Mouse (Mus musculus) fat pad, adult 2 months (tissue): Measurements from ENCODE around the gene Lkaaear1.

ENCODE experiments used
- DNase-seq: peaks from one replicate; pipeline ENCODE4 v3.0.0-alpha.2; 2011; ENCODE audit warnings: low read depth, low spot score; ENCODE audit errors: extremely low read depth

Lkaaear1 gene

GRCm38 (mm10) chr2:181684713-181685112 is 13.5 kb downstream of the Lkaaear1 start:
- DNase-seq, result no peak

- no peak for DNase-seq
These were observed 14.9 kb downstream of the Lkaaear1 start for GRCm38 (mm10) chr2:181683381-181683780.

DNA sequence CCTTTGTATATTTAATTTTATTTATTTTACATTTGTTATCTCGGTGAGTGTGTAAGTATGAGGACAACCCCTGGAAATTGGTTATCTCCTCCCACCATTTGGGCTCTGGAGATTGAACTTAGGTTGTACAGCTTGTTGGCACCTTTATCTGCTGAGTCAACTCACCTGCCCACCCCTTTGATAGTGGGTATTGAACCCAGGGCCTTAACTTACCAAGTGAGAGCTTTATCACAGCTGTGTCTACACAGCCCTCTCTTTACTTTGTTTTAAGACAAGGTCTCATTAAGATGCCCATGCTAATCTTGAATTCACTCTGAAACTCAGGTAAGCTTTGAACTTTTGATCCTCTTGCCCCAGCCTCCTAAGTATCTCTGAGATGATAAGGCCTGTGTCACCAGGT is 16.3 kb downstream of the Lkaaear1 start:
- no peak for DNase-seq

DNA sequence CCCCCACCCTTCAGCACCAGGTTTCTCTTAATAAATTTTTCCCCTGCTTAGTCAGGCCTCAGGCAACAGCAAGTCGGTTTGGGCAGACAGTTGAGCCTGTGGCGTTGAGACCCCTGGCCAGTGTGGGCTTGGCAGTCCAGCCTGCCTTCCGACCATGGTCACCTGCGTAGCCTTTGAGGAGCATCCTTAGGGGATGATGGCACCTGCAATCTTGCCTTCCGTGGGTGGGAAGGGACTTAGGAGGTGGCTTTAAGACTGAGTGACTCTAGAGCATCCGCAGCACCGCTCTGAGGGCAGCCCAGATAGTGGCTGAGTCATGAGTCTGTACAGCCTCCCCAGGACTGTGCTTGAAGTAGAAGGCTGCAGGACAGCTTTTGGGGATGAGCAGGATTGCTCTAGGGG is 17.5 kb downstream of the Lkaaear1 start:
- no peak for DNase-seq

DNA sequence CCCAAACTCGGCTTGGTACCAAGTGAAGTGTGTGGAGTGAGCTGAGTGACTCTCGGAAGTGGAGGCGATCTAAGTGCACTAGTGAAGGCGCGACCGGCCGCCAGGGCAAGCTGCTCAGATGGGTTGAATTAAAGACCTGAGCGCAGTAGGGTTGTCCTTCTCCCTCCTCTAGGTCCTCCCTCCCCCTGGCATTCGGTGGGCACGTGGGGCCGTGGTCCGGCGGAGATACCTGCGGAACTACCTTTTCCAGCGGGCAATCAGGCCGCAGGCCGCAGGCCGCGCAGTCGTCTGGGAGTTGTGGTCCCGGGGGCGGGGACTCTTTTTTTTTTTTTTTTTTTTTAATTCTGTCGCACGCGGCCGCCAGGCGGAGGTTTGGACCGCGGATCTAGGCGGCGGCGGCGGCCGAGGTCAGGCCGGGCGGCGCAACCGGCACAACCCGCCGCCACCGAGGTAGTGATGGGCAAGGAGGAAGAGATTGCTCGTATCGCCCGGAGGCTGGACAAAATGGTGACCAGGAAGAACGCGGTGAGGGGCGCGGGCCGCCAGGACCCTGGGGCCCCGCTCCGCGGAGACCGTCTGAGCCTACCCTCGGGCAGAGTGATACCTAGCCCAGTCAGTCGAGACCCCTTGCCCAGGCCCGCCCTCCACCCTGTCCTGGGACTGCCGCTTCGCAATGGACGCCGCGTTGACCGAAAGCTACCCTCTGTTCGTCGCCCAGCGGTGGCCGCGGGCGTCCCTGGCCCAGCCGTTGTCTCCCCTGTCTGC is 18.1 kb downstream of the Lkaaear1 start, which contains the start of gene Tcea2:
TSS of gene Tcea2 (plus strand) at position 360 of the 765 bp plus-strand sequence.
- no peak for DNase-seq

- DNase-seq, result no peak
These were observed 19.5 kb downstream of the Lkaaear1 start for GRCm38 (mm10) chr2:181678780-181679179.

DNA sequence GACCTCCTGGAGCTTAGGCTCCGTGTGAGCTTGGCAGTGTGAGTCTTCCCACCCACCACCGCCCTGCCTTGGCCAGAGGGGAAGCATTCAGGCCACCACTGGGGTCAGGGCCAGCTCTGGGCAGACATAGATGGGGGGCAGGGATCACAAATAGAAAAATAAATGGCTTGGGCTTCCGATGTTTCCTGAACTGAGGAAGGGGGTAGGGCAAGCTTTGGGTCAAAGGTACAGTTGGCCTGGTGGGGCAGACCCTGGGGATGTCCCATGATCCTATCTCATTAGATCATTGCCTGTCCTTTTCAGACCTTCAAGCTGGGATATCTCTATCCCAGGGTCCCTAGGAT is 20.5 kb downstream of the Lkaaear1 start:
- no peak for DNase-seq

DNA sequence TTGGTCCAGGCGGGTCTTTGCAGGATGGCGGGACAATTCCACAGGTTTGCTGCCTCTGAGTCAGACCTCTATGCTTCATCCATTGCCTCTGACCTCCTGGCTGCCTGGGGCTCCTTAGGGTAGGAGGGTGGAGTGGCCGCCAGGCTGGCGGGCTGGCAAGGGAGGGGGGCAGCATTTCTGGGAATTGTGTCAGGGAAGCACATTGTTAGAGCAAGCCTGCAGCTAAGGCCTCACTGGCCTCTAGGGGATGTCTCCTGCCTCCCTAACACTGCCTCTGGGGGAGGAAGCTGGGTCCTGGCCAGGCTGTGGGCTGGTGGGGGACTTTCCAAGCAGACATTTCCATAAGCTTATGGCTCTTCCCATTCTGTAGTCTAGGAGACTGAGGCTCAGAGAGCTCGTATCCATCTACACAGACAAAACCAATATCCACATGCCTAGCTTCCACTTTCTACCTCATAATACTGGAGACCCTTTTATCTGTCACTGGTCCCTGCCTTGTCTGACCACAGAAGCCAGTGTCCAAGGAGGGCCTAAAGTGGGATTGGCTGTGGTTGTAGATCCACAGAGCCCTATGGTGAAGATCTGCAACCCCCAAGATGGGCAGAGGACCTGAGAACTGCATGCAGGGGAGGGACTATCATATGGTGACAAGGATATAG is 21.0 kb downstream of the Lkaaear1 start:
- DNase-seq, result no peak

GRCm38 (mm10) chr2:181676424-181676823 is 21.8 kb downstream of the Lkaaear1 start:
- DNase-seq, result no peak

GRCm38 (mm10) chr2:181675454-181675853 is 22.8 kb downstream of the Lkaaear1 start:
- no peak for DNase-seq

GRCm38 (mm10) chr2:181674934-181675333 is 23.3 kb downstream of the Lkaaear1 start:
- DNase-seq, result no peak

- DNase-seq, result no peak
These were observed 24.7 kb downstream of the Lkaaear1 start for GRCm38 (mm10) chr2:181673501-181673900.

- DNase-seq, result no peak
These were observed 26.3 kb downstream of the Lkaaear1 start for GRCm38 (mm10) chr2:181671984-181672383.

DNA sequence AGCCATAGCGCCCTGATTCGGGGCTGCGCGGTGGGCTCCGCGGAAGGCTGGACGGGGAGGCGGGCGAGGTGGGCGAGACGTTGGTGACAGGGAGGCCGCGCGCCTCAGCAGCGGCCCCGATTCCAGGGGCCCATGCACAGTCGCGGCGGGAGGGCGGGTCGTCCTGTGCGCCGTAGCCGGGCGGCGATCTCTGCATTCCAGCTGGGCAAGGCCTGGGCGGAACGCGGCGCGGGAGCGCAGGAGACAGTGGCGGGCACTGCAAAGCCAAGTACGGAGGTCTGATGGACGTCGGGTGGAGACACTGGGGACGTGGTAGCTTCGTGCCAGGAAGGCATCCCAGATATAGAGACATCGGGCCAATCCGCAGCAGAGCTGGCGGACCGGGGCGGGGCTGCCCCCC is 26.9 kb downstream of the Lkaaear1 start, which contains the start of gene Sox18:
TSS of gene Sox18 (minus strand) at position 315 of the 400 bp plus-strand sequence.
- no peak for DNase-seq

GRCm38 (mm10) chr2:181670913-181671311 is 27.3 kb downstream of the Lkaaear1 start:
- DNase-seq, result no peak

DNA sequence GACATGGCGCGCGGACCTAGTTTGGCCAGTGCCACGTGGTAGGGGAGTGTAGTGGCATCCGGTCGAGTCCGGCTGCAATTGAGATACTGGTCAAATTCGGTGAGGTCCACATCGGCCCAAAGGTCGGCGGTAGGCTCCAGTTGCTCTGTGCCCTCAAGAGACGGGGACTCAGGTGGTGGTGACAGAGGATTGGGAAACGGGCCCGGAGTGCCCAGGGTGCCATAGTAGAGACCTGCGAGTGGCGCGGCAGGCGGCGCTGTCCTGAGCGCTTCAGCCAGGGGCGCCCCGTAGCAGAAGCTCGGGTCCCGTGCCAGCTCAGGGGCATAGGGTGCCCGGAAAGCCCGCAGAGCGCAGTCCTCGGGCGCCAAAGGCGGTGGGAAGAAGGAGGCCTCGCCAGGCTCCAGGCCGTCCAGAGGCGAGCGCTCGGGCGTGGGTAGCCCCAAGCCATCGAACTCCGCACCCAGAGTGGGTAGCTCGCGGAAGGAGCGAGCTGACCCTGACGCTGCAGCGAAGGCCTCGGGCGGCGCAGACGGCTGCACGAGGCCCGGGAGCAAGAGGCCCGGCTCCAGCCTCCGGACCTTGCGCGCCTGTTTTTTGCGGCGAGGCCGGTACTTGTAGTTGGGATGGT is 27.8 kb downstream of the Lkaaear1 start:
- DNase-seq, result no peak

- no peak for DNase-seq
These were observed 35.0 kb downstream of the Lkaaear1 start for GRCm38 (mm10) chr2:181663298-181663630.

DNA sequence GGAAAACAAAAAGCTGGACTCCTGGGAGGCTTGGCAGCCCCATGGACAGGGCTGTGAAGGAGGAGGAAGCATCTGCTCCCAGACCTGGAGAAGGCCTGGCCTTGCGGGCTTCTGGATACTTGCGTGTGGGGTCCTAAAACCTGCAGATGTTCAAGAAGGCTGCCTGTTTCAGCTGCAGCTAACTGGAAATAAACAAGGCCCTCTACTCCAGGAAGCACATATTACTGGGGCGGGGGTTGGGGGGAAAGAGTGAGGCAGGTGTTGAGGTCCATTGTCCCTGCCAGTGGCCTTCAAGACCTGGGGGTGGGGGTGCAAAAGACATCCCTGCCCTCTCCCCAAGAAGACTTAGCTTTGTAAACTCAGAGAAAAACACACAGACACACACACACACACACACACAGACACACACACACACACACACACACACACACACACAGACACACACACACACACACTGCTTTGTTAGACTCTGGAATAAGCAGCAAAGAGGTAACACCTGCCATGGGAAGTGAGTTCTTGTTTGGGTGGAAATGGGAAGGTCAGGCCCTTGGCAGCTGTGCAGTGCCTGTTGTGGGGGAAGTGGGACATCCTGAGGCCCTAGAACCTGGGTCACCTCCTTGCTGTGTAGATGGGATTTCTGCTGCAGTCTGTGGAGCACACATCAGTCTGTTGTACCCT is 35.5 kb downstream of the Lkaaear1 start:
- DNase-seq, result no peak

GRCm38 (mm10) chr2:181659609-181660055 is 38.6 kb downstream of the Lkaaear1 start:
- no peak for DNase-seq

DNA sequence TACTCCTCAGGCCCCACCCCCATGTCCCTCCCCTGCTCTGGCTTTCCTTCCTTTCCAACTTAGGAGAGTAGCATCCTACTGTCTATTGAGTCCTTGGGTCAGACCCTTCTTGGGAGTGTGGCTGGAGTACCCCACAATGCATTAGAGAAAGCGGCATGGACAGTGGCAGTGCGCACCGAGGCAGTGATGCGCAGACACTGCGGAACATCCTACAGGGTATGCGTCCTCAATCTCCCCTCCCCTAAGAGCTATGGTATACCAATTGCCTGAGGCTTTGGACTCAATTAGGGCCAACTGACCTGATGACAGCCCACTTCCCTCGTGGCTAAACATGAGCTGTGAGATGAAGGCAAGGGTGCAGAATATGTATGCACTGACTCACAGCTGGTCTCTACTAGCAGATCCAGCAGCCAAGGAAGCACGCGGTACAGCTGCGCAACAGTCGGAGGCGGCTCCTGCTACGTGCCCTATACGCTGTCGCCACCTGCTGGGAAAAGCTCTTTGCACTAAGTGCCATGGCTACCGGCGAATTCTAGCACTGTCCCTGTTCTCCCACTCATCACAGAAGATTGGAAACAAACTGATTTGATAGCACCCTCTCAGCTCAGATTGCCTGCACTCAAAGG is 39.2 kb downstream of the Lkaaear1 start:
- no peak for DNase-seq

GRCm38 (mm10) chr2:181658528-181658927 is 39.7 kb downstream of the Lkaaear1 start:
- no peak for DNase-seq
